Mouse (Mus musculus) adrenal gland, postnatal 25 days (tissue): ENCODE data around the gene Lyve1. TPM values are rescaled to one million over a fixed set of nuclear protein-coding genes. Genes with fewer than 3 reads are reported as not detected.

Experiments used
- DNase-seq: peaks from one replicate; pipeline ENCODE4 v3.0.0; 2021; ENCODE audit warnings: mixed read lengths
- microRNA-seq, 2 experiments: library from miRNA; unstranded; fragments of <30 nt; microRNA quantifications; one replicate each; pipeline ENCODE4 v1.2.0; 2021
- total RNA-seq: library from RNA; stranded (reverse); gene quantifications from 2 replicates; pipeline ENCODE4 v1.2.3, GENCODE M21; 2021

Gene Lyve1
- total RNA-seq, 1 experiment from 2014 or later: 3.8 TPM

- DNase-seq: no peak
Observed at GRCm38 (mm10) chr7:110809585-110810557, 53.2 kb downstream of the Lyve1 start.

GRCm38 (mm10) chr7:110808962-110809361 is 54.1 kb downstream of the Lyve1 start:
- DNase-seq: no peak

- DNase-seq: no peak
Observed at GRCm38 (mm10) chr7:110807460-110808030, 55.5 kb downstream of the Lyve1 start.

- DNase-seq: peak; percentile 46
Observed at GRCm38 (mm10) chr7:110804266-110804665, 58.8 kb downstream of the Lyve1 start.

GRCm38 (mm10) chr7:110803131-110803530 is 59.9 kb downstream of the Lyve1 start:
- DNase-seq: no peak

GRCm38 (mm10) chr7:110801028-110801427 is 62.0 kb downstream of the Lyve1 start:
- peak; percentile 77 for DNase-seq

Small RNAs within 50 kb of the gene (microRNA-seq; reads per million reads assigned to microRNA genes)
- gene Gm47282: 0 reads per million in 2 experiments

Other genes with a start within 250 kb of the Lyve1 start
- 37.3 and 57.0 TPM in 2 replicates for gene Sbf2, start 248.3 kb downstream of the Lyve1 start, total RNA-seq
- 12.6 and 20.1 TPM in 2 replicates for gene Adm, start 235.6 kb downstream of the Lyve1 start, total RNA-seq
- 18.9 and 24.6 TPM in 2 replicates for gene Ampd3, start 95.0 kb downstream of the Lyve1 start, total RNA-seq
- gene Rnf141, start 18.8 kb downstream of the Lyve1 start, total RNA-seq: 52.9 and 74.3 TPM in 2 replicates
- 6.0 and 9.1 TPM in 2 replicates for gene Mrvi1, start 119.2 kb upstream of the Lyve1 start, total RNA-seq
- 48.6 and 53.9 TPM in 2 replicates for gene Ctr9, start 165.7 kb upstream of the Lyve1 start, total RNA-seq
- gene Eif4g2, start 219.8 kb upstream of the Lyve1 start, total RNA-seq: 875 and 903 TPM in 2 replicates